ENCODE assay signal across 14 mouse cellular contexts in genomic region chr7:132183892-132184404, GRCm38 (mm10). TPM values are rescaled to one million over a fixed set of nuclear protein-coding genes. Genes with fewer than 3 reads are reported as not detected.
A peak's percentile ranks its signal among the peaks of the same experiment; 100 is the strongest.
DNase-seq lines count a peak whose midpoint lies in the region; ATAC-seq and TF ChIP-seq lines count a peak whose summit lies in the region.
"Had no signal": no experiment of that assay in that cellular context is flagged by ENCODE, and none has a peak within 500 bp of the region (broad histone marks: within the 10 kb centered on the region; RNA-seq: fewer than 3 reads in every experiment).

No protein-coding gene starts in this region.

- TF ChIP-seq RAD21 in MEL (IDR thresholded peaks at IDR 0.05; ENCODE audit: low read depth, low read length), result no peak

- no peak for TF ChIP-seq POLR2A in MEL (IDR thresholded peaks at IDR 0.05; ENCODE audit: control insufficient read depth in 1 of 2, insufficient read depth in 1 of 2, low read depth in 1 of 2, low read length in 2 of 2, poor library complexity in 1 of 2)

- ATAC-seq in hindbrain, embryonic 12.5 days (ENCODE audit: low FRiP score), result peak; percentile 56; the same call in 1 of the 2 replicates
- no peak for ATAC-seq in hindbrain, embryonic 16.5 days
- peak; percentile 94 for ATAC-seq in forebrain, embryonic 13.5 days
- no peak for ATAC-seq in midbrain, postnatal 0 days (ENCODE audit: low FRiP score)
- ATAC-seq: CD4-positive, CD25-positive, alpha-beta regulatory T cell, adult 4 months; intestine, embryonic 16.5 days; Patski had no signal

- TF ChIP-seq CTCF in MEL (IDR thresholded peaks at IDR 0.05 in 2 of 3, conservative IDR thresholded peaks at IDR 0.05 in 1 of 3; ENCODE audit: control insufficient read depth in 1 of 3, insufficient read depth in 1 of 3, low read depth in 2 of 3, low read length in 3 of 3, poor library complexity in 1 of 3, severe bottlenecking in 1 of 3), result no peak
- TF ChIP-seq CTCF in midbrain, postnatal 0 days (IDR thresholded peaks at IDR 0.05), result no peak

- H3K27me3 ChIP-seq in hindbrain, embryonic 12.5 days, result no peaks in the 10 kb centered on the region
- H3K27me3 ChIP-seq in hindbrain, embryonic 16.5 days (replicated peaks; ENCODE audit: control insufficient read depth, insufficient read depth, low read length), result no peaks in the 10 kb centered on the region
- peaks cover 0 to 1% of the 10 kb centered on the region in 2 experiments; a peak in 1 of 4 replicates for H3K27me3 ChIP-seq in MEL (ENCODE audit: control insufficient read depth in 1 of 2, insufficient read depth in 2 of 2, low read length in 2 of 2)
- 0 out of 2 replicates have a peak, but pooled peaks cover 16% of the 10 kb centered on the region for H3K27me3 ChIP-seq in forebrain, embryonic 13.5 days
- no peaks in the 10 kb centered on the region for H3K27me3 ChIP-seq in midbrain, postnatal 0 days (ENCODE audit: insufficient read depth, low read length)
- H3K27me3 ChIP-seq: Patski had no signal

- no peak overlapping the region for H3K9ac ChIP-seq in hindbrain, embryonic 12.5 days
- H3K9ac ChIP-seq in hindbrain, embryonic 16.5 days (ENCODE audit: low read depth, low read length), result no peak overlapping the region
- no peak overlapping the region for H3K9ac ChIP-seq in MEL (ENCODE audit: control insufficient read depth, low read depth, low read length, poor library complexity, severe bottlenecking)
- H3K9ac ChIP-seq in forebrain, embryonic 13.5 days, result no peak overlapping the region
- H3K9ac ChIP-seq in midbrain, postnatal 0 days (replicated peaks; ENCODE audit: low read length, poor library complexity, severe bottlenecking), result no peak overlapping the region

- no peaks in the 10 kb centered on the region for H3K79me2 ChIP-seq in MEL (ENCODE audit: control insufficient read depth, insufficient read depth, low read length, poor library complexity)

- H3K27ac ChIP-seq in hindbrain, embryonic 12.5 days, result peak overlapping the region; percentile 12; the same call in 1 of the 2 replicates
- no peak overlapping the region; the same call in 1 of the 2 replicates for H3K27ac ChIP-seq in hindbrain, embryonic 16.5 days (ENCODE audit: low read depth, low read length)
- no peak overlapping the region for H3K27ac ChIP-seq in MEL (ENCODE audit: control insufficient read depth, low read depth, low read length)
- peak overlapping the region; percentile 73 for H3K27ac ChIP-seq in forebrain, embryonic 13.5 days
- no peak overlapping the region for H3K27ac ChIP-seq in midbrain, postnatal 0 days (ENCODE audit: low read depth, low read length)

- TF ChIP-seq EP300 in MEL (IDR thresholded peaks at IDR 0.05; ENCODE audit: low read depth in 1 of 2, low read length in 2 of 2), result no peak

- H3K4me2 ChIP-seq in hindbrain, embryonic 12.5 days (replicated peaks), result no peak overlapping the region
- H3K4me2 ChIP-seq in hindbrain, embryonic 16.5 days (ENCODE audit: low read length), result no peak overlapping the region
- no peak overlapping the region for H3K4me2 ChIP-seq in forebrain, embryonic 13.5 days
- no peak overlapping the region for H3K4me2 ChIP-seq in midbrain, postnatal 0 days (ENCODE audit: low read depth, low read length, poor library complexity, severe bottlenecking)
- H3K4me2 ChIP-seq: liver, embryonic 11.5 days had no signal

- no peaks in the 10 kb centered on the region for H3K36me3 ChIP-seq in hindbrain, embryonic 12.5 days
- H3K36me3 ChIP-seq in hindbrain, embryonic 16.5 days (ENCODE audit: control insufficient read depth, insufficient read depth, low read length), result no peaks in the 10 kb centered on the region
- no peaks in the 10 kb centered on the region for H3K36me3 ChIP-seq in MEL (ENCODE audit: control insufficient read depth in 1 of 2, insufficient read depth in 2 of 2, low read length in 2 of 2)
- H3K36me3 ChIP-seq in forebrain, embryonic 13.5 days (ENCODE audit: poor library complexity, severe bottlenecking), result no peaks in the 10 kb centered on the region
- H3K36me3 ChIP-seq in midbrain, postnatal 0 days (ENCODE audit: insufficient read depth, low read length), result no peaks in the 10 kb centered on the region

- no peak overlapping the region for H3K4me3 ChIP-seq in hindbrain, embryonic 12.5 days
- H3K4me3 ChIP-seq in hindbrain, embryonic 16.5 days (ENCODE audit: low read length), result no peak overlapping the region
- H3K4me3 ChIP-seq in MEL (ENCODE audit: control insufficient read depth in 1 of 2, insufficient read depth in 1 of 2, low read depth in 2 of 2, low read length in 2 of 2), result no peak overlapping the region
- H3K4me3 ChIP-seq in forebrain, embryonic 13.5 days, result no peak overlapping the region
- no peak overlapping the region for H3K4me3 ChIP-seq in midbrain, postnatal 0 days (ENCODE audit: low read depth, low read length)

- peaks cover 7% of the 10 kb centered on the region for H3K4me1 ChIP-seq in hindbrain, embryonic 12.5 days
- peaks cover 2% of the 10 kb centered on the region for H3K4me1 ChIP-seq in hindbrain, embryonic 16.5 days (ENCODE audit: control insufficient read depth, insufficient read depth, low read depth, low read length)
- peaks cover 0 to 7% of the 10 kb centered on the region in 2 experiments; a peak in 1 of 4 replicates for H3K4me1 ChIP-seq in MEL (ENCODE audit: control insufficient read depth in 1 of 2, insufficient read depth in 2 of 2, low read length in 2 of 2)
- H3K4me1 ChIP-seq in forebrain, embryonic 13.5 days, result peaks cover 24% of the 10 kb centered on the region
- H3K4me1 ChIP-seq in midbrain, postnatal 0 days (ENCODE audit: insufficient read depth, low read length), result no peaks in the 10 kb centered on the region

- 44% methylated on average over 5 of the region's 5 CpGs for WGBS in hindbrain, embryonic 12.5 days
- 22% methylated on average over 5 of the region's 5 CpGs for WGBS in hindbrain, embryonic 16.5 days
- 6% methylated on average over 5 of the region's 5 CpGs for WGBS in forebrain, embryonic 13.5 days
- 19% methylated on average over 5 of the region's 5 CpGs for WGBS in midbrain, postnatal 0 days

- H3K9me3 ChIP-seq in hindbrain, embryonic 12.5 days (replicated peaks), result no peaks in the 10 kb centered on the region; the same call in 1 of the 2 replicates
- H3K9me3 ChIP-seq in hindbrain, embryonic 16.5 days (ENCODE audit: control insufficient read depth, low read length), result no peaks in the 10 kb centered on the region
- no peaks in the 10 kb centered on the region for H3K9me3 ChIP-seq in MEL (replicated peaks; ENCODE audit: insufficient read depth, low read length)
- H3K9me3 ChIP-seq in forebrain, embryonic 13.5 days (replicated peaks), result no peaks in the 10 kb centered on the region
- no peaks in the 10 kb centered on the region for H3K9me3 ChIP-seq in midbrain, postnatal 0 days (ENCODE audit: low read length)

- peak; percentile 27 for DNase-seq in MEL (ENCODE audit: low read depth, low spot score)
- peak; percentile 79 for DNase-seq in midbrain, postnatal 0 days (ENCODE audit: low spot score)
- DNase-seq in ovary, adult 18-20 months (ENCODE audit: low spot score), result no peak
- DNase-seq in layer of hippocampus, adult 9-10 months (ENCODE audit: low spot score), result no peak
- DNase-seq: adrenal gland, adult 8-10 months; thymus, postnatal 36 days had no signal

TF ChIP-seq in MEL, 35 proteins besides CTCF, POLR2A, EP300 and RAD21:
- TF ChIP-seq POLR2AphosphoS5 (IDR thresholded peaks at IDR 0.05; ENCODE audit: borderline replicate concordance, low read depth, low read length) (no peak), ZNF384 (IDR thresholded peaks at IDR 0.05; ENCODE audit: low read depth, low read length) (peak; percentile 40; the same call in 1 of the 2 replicates)

RNA-seq across cellular contexts. Expression of gene Cpxm2, which starts 29.4 kb away (rescaled TPM):
- 7.9 and 8.2 TPM in 2 replicates for polyA plus RNA-seq in hindbrain, embryonic 12.5 days (2016; fragmentation: Nextera tagmentation; extraction: Ambion mirVana)
- 1.7 and 2.2 TPM in 2 replicates for polyA plus RNA-seq in hindbrain, embryonic 16.5 days (2015; fragmentation: Nextera tagmentation; extraction: Ambion mirVana)
- not detected in 2 replicates for total RNA-seq in MEL (2012; rRNA removed)
- polyA plus RNA-seq in MEL (2012; ENCODE audit: insufficient read depth in 1 of 2, insufficient read length in 2 of 2, low read depth in 1 of 2, low replicate concordance in 2 of 2, missing spikeins in 1 of 2), result not detected
- 0.65 and 0.87 TPM in 2 replicates for polyA plus RNA-seq in forebrain, embryonic 13.5 days (2015; fragmentation: Nextera tagmentation; extraction: Ambion mirVana)
- total RNA-seq in midbrain, postnatal 0 days (2014; rRNA removed), result 2.4 and 3.1 TPM in 2 replicates
- polyA plus RNA-seq in midbrain, postnatal 0 days (2015; fragmentation: Nextera tagmentation; extraction: Ambion mirVana), result 3.1 and 3.8 TPM in 2 replicates
- total RNA-seq: neutrophil, adult 5-6 weeks had no signal
- polyA plus RNA-seq: CD4-positive, CD25-positive, alpha-beta regulatory T cell, adult 4 months; Patski had no signal

Comparison
In these comparisons a context has a peak if more than half of its experiments do, and no peak if none do; other contexts are left out.
1. ATAC-seq: peak in hindbrain, embryonic 12.5 days (single experiment) and forebrain, embryonic 13.5 days (single experiment); none in hindbrain, embryonic 16.5 days (single experiment) and midbrain, postnatal 0 days (single experiment).
2. H3K27ac ChIP-seq: peak in hindbrain, embryonic 12.5 days (single experiment) and forebrain, embryonic 13.5 days (single experiment); none in hindbrain, embryonic 16.5 days (single experiment), MEL (single experiment) and midbrain, postnatal 0 days (single experiment).
3. DNase-seq: peak in MEL (single experiment) and midbrain, postnatal 0 days (single experiment); none in ovary, adult 18-20 months (single experiment) and layer of hippocampus, adult 9-10 months (single experiment).